Mouse (Mus musculus) monocyte, adult 59 days (primary cell): ENCODE results near the gene Snapc3. TPM values are rescaled to one million over a fixed set of nuclear protein-coding genes. Genes with fewer than 3 reads are reported as not detected.

Experiments
- total RNA-seq, 2 experiments: library from RNA; stranded (reverse); gene quantifications; one replicate each; pipeline ENCODE4 v1.2.4; 2023

The Snapc3 gene
- total RNA-seq = 10 to 100 TPM; 29.8 to 31.0 TPM

DNA sequence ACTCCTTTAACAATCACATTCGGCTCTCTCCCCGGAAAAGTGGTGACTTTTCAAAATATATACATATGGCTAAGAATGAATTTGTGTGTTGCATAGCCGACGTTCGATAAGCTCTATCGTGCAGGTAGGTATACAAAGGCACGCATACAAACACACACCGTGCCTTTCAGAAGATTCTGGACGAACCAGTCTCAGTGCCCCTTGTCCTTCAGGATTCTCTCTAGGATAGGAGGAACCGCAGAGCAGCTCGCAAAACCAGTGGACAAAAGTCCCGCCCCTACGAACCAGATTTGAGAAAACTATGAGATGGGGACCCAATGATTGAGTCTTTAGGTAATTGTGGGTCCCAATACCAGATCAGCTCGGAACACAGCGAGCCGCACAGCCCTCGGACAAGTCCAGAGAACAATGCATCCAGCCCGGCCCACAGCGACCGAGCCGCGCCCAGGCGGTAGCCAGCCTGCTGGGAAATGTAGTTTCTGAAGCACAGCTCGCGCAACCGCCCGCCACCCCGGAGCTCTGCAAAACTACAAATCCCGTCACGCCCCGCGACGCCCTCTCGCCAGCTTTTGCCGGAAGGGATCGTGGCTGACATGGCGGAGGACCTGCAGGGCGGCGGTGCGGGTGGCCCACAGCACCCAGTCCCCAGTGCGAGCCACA lies at the start of gene Snapc3:
TSS of gene Snapc3 (plus strand) at position 565 of the 660 bp plus-strand sequence.

DNA sequence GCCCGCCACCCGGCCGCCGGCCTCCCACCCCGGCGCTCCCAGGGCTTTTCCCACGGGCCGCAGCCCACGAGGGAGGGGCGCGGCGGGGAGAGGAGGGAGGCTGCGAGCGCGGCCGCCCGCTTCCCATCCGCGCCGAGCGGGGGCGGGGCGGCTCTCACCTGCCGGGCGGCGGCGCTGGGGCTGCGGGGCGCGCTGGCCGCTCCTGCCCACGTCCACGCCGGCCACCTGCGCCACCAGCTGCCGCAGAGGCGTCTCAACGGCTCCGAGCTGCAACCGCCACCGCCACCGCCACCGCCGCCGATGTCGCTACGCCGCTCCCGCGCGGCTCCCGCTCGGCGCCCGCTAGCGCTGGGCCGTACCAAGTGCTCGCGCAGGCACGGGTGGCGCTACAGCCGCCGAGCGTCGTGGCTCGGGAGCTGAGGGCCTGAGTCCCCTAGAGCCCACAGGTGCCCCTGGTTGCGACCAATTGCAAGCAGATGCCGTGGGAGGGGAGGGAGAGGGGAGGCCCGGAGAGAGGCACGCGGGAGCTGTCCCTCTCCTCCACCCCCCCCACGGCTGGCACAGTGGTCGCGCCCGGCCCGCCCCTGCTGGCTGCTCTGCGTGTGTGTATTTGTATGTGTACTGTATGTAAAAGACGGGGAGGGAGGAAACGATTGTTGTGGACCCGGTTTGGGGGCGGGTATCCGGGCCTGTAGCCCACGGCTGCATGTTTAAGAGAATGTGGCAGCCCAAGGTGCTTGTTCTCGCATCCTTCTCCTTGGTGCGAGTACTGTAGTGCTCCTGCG lies 68.8 kb downstream of the Snapc3 start, which contains the start of gene Psip1:
TSS of gene Psip1 (minus strand) at position 343 of the 785 bp plus-strand sequence.

Other genes starting within 250 kb of the Snapc3 start
- 10 to 100 TPM; 32.2 TPM for gene Ttc39b, start 93.5 kb upstream of the Snapc3 start, total RNA-seq
- gene Psip1, start 68.7 kb downstream of the Snapc3 start, total RNA-seq = 10 to 100 TPM; 27.3 to 33.1 TPM
- gene Ccdc171, start 107.8 kb downstream of the Snapc3 start, total RNA-seq = 1 to 10 TPM; 5.4 to 6.1 TPM